Mouse (Mus musculus): ENCODE data around the gene Clip3. TPM values are rescaled to one million over a fixed set of nuclear protein-coding genes. Genes with fewer than 3 reads are reported as not detected.

The Clip3 gene
- 11.3 and 14.7 TPM in 2 replicates for polyA plus RNA-seq (2012; rRNA removed)

DNA sequence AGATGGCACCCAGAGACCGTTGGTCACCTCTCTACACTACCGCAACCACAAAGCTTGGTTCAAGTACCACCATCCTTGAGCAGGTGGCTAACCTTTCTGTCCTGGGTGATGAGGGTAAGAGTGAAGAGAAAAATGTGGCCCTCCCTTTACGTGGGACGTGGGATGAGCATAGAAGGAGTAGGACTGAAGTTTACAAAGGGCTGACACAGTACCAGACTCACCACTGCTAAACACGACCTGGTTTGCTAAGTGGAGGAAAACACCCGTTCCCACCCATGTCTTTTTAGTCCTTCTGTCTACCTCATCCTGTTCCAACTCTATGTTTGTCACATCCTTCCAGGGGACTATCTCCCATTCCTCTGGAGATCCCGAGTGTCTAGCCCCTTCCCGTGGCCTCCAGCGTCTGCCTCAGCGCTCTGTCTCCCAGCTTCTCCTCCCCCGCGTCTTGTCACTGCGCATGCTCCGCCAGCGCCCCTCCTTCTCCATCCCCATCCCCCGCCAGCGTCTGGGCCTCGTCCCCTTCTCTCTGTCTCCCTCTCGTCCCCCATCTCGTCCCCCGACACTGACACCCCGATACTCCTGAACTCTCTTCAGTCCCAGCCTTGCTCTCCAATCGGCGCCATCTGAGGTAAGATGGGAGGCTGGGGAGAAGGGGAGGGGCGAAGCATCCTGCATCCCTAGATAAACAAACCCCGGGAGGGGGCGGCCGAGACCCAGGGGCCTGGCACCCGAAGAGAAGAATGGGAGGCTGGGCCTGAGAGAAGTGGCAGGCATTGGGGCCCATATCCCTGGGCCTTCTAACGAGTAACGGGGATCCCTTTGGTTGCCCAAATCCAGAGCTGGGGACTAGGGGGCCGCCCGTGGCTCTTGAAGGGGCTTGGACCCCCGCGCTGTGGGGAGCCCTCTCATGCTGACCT lies at the start of gene Clip3:
Gene Clip3 (plus strand): TSS at position 514 of the 917 bp plus-strand sequence.

DNA sequence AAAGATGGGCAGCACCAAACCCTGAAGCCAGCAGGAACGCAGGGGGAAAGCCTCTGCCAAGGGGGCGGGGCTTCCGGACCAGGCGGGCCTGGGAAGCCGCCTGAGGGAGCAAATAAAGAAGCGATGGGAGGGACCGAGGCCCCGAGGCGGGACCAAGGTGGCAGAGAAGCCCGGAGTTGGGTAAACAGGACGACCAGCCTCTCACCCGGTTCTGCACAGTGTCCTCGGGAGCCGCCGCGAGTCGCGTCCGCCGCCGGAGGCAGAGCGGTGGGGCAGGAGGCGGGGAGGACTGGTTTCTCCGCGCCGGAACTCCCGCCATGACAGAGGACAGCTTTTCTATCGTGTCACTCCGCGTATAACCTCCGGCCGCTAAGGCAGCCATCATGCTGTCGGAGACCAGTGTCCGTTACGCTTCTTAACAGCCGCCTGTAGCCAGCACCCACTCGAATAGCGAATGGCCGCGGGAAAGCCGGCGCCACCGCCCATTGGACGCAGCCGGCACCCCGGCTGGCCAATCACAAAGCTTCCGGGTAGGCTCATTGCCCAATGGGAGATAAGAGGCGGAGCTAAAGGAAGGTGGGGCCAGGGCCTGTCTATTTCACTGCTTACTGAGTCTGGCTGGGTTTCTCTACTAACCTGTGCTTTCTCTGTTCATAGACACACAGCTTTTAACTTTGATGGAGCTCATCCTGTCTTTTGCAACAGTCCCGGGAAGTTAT lies 11.4 kb upstream of the Clip3 start, which contains the start of the genes Thap8 and Wdr62:
Gene Thap8 (plus strand): TSS at position 144 of the 719 bp plus-strand sequence.
Gene Wdr62 (minus strand): TSS at position 469 of the 719 bp plus-strand sequence.

DNA sequence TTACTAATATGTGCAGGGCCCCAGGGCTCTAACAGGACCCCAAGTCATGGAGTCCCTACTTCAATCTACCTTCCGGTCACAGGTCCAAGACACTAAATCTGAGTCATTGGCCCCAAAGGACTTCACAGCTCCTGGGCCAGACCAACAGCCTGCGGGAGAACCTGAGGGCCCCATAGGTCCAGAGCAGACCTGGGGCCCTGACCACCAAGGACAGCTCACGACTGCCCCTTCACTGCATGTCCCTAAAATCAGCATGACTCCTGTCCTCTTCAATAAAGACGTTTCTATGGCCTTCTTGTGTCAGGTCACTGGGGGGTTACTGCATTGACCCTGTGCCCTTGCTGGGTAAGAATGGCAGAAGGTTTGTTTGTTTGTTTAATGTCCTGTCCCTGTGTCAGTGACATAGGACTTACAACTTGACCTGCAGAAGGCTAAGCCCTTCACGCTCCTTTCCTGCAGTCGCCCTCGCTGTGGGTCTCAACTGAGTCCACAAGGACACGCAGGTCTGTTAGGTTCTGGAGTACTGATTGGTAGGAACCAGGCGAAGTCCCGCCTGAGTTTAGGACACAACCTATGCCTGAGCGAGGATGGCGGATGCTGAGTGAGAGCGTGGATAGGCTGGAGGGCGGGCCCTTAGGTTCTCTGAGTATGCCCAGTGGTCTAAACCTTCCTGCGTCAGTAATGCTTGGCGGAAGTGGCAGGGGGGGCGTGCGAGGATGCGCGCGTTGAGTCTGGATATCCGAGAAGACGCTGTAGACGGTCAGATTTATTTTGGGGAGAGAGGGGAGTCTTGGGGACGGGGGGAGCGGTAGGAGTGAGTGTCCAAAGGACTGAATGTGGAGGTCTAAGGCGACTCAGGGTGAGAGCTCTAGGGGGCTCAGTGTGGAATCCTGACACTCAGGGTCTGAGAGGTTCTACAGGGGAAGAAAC lies 16.8 kb downstream of the Clip3 start, which contains the start of gene Alkbh6:
Gene Alkbh6 (plus strand): TSS at position 642 of the 930 bp plus-strand sequence.

DNA sequence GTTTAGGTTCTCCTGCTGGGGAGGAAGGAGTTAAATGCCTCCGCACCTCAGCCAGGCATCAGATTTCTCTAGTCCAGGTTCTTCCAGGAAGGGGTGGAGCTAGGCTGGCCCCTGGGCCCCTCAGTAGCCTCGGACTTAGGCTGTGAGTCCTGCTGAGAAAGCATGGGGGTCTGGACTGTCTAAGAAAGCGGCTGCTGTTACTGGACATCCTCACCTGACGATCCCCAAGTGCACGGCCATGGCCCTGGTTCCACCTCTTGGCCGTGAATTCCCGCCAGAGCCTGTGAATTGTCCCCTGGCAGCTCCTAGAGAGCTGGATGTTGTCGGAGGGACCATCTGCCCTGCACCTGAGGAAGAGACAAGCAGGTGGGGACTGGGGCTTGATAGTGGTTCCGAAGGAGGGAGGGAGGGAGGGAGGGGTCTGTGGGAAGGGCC lies 23.2 kb downstream of the Clip3 start, which contains the start of gene Syne4:
Gene Syne4 (plus strand): TSS at position 87 of the 435 bp plus-strand sequence.

DNA sequence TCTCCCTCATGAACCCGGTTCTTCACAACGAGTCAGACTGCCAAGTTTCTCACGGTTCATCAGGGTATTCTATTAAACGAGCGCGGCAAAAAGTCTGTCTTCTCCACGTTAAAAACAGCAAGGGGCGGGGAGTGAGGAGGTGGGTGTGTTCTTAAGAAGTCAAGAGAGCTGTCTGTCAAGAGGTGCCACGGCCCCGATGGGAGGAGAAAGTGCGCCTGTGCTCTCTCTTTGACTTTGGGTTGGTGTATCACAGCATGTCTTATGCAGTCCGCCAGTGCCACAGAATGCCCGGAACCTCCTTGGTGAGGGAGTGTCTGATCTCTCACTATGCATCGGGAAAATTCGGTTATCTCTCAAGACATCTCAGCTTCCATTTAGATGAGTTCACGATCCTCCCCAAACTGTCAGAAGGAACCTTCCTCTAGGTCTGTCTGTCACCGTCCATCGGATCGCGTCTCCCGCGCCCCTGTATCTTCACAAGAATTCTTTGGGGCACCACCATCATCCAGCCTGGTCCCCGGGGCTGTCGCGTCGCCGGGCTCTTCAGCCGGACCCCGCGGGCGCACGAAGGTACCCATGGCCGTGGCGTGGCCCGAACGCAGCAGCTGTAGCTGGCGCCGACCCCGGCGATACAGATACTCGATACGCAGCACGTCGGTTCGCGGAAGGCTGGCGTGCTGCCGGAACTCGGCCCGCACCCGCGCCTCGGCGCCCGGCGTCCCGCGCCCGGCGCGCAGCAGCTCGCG lies 30.2 kb downstream of the Clip3 start, which contains the start of gene E130208F15Rik:
Gene E130208F15Rik (plus strand): TSS at position 202 of the 746 bp plus-strand sequence.

DNA sequence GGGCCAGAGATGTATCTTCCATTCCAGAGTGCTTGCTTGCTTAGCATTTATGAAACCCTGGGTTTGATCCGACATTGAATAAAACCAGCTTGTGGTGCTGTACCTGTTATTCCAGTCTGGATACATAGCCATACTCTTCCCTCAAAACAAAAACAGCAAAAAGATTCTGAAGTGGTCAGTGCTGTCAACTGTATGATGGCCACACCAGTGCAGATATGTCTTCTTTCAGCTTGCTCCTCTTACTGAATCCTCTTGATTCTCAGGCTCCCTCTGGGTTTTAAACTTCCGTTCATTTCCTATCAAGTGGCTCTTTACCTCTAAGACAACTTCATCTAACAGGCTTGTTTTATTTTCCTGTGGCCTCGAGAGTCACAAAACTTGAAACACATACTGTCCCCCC lies 32.3 kb downstream of the Clip3 start, which contains the start of gene Sdhaf1:
Gene Sdhaf1 (minus strand): TSS at position 101 of the 400 bp plus-strand sequence.

Other genes with a start within 250 kb of the Clip3 start
- gene Zfp14, start 240.3 kb upstream of the Clip3 start, polyA plus RNA-seq (2012; rRNA removed), result 1.1 and 1.2 TPM in 2 replicates
- gene Zfp82, start 218.8 kb upstream of the Clip3 start, polyA plus RNA-seq (2012; rRNA removed), result 0.29 and 0.35 TPM in 2 replicates
- gene Gm26920, start 201.3 kb upstream of the Clip3 start, polyA plus RNA-seq (2012; rRNA removed), result not detected in 2 replicates
- 0.57 and 1.9 TPM in 2 replicates for gene Zfp566, start 201.2 kb upstream of the Clip3 start, polyA plus RNA-seq (2012; rRNA removed)
- 7.9 and 8.4 TPM in 2 replicates for gene Zfp260, start 197.0 kb upstream of the Clip3 start, polyA plus RNA-seq (2012; rRNA removed)
- gene Zfp382, start 169.8 kb upstream of the Clip3 start, polyA plus RNA-seq (2012; rRNA removed), result 0.38 and 1.9 TPM in 2 replicates
- 6.3 and 8.4 TPM in 2 replicates for gene Zfp146, start 122.0 kb upstream of the Clip3 start, polyA plus RNA-seq (2012; rRNA removed)
- gene Cox7a1, start 107.6 kb upstream of the Clip3 start, polyA plus RNA-seq (2012; rRNA removed), result 48.3 and 56.0 TPM in 2 replicates
- gene Capns1, start 92.9 kb upstream of the Clip3 start, polyA plus RNA-seq (2012; rRNA removed), result 791 and 1,080 TPM in 2 replicates
- gene Polr2i, start 59.8 kb upstream of the Clip3 start, polyA plus RNA-seq (2012; rRNA removed), result 86.6 and 107 TPM in 2 replicates
- gene Tbcb, start 59.5 kb upstream of the Clip3 start, polyA plus RNA-seq (2012; rRNA removed), result 46.0 and 55.7 TPM in 2 replicates
- gene Ovol3, start 56.0 kb upstream of the Clip3 start, polyA plus RNA-seq (2012; rRNA removed), result not detected in 2 replicates
- gene Thap8, start 11.6 kb upstream of the Clip3 start, polyA plus RNA-seq (2012; rRNA removed), result 0.12 and 0.19 TPM in 2 replicates
- gene Wdr62, start 11.3 kb upstream of the Clip3 start, polyA plus RNA-seq (2012; rRNA removed), result 20.8 and 23.2 TPM in 2 replicates
- 165 and 192 TPM in 2 replicates for gene Alkbh6, start 17.0 kb downstream of the Clip3 start, polyA plus RNA-seq (2012; rRNA removed)
- gene Syne4, start 23.1 kb downstream of the Clip3 start, polyA plus RNA-seq (2012; rRNA removed), result 11.0 and 13.9 TPM in 2 replicates
- 1.2 and 1.4 TPM in 2 replicates for gene E130208F15Rik, start 30.0 kb downstream of the Clip3 start, polyA plus RNA-seq (2012; rRNA removed)
- gene Sdhaf1, start 32.2 kb downstream of the Clip3 start, polyA plus RNA-seq (2012; rRNA removed), result 26.8 and 37.9 TPM in 2 replicates
- gene Lrfn3, start 71.0 kb downstream of the Clip3 start, polyA plus RNA-seq (2012; rRNA removed), result 25.6 and 26.3 TPM in 2 replicates
- gene Tyrobp, start 122.0 kb downstream of the Clip3 start, polyA plus RNA-seq (2012; rRNA removed), result 54.3 and 84.5 TPM in 2 replicates
- 12.2 and 17.0 TPM in 2 replicates for gene Hcst, start 128.1 kb downstream of the Clip3 start, polyA plus RNA-seq (2012; rRNA removed)
- gene Nfkbid, start 130.0 kb downstream of the Clip3 start, polyA plus RNA-seq (2012; rRNA removed), result 7.8 and 8.1 TPM in 2 replicates
- 49.6 and 52.2 TPM in 2 replicates for gene Aplp1, start 153.8 kb downstream of the Clip3 start, polyA plus RNA-seq (2012; rRNA removed)
- gene Kirrel2, start 166.0 kb downstream of the Clip3 start, polyA plus RNA-seq (2012; rRNA removed), result 0.35 and 0.52 TPM in 2 replicates
- 0.03 and 0.80 TPM in 2 replicates for gene Nphs1, start 166.6 kb downstream of the Clip3 start, polyA plus RNA-seq (2012; rRNA removed)
- not detected in 2 replicates for gene Prodh2, start 201.9 kb downstream of the Clip3 start, polyA plus RNA-seq (2012; rRNA removed)
- 17.3 and 18.3 TPM in 2 replicates for gene Arhgap33, start 243.3 kb downstream of the Clip3 start, polyA plus RNA-seq (2012; rRNA removed)